Mouse (Mus musculus): ENCODE measurements around the gene Tdp2.

Tdp2 gene

DNA sequence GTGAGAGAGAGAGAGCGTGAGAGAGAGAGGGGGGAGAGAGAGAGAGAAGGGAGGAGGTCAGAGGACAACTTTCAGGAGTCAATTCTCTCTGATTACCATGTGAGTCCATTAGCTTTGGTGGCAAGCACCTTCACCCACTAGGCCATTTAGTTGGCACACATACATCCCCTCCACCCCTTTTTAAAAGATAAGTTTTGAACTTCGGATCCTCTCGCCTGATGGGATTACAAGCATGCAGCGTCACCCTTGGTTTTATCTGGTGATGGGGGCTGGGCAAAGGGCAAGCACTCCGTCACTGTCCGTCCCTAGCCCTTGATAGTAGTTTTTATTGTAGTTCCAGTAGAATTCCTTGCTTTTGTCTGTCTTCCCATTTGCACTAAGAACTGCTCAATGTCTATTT lies 48.7 kb downstream of the Tdp2 start:
- DNase-seq (ENCODE audit: low read depth): no peak

- DNase-seq (ENCODE audit: low read depth): no peak
Observed at GRCm38 (mm10) chr13:24880704-24881103, 49.2 kb downstream of the Tdp2 start.

GRCm38 (mm10) chr13:24882411-24882810 lies 50.9 kb downstream of the Tdp2 start:
- DNase-seq (ENCODE audit: low read depth): no peak

DNA sequence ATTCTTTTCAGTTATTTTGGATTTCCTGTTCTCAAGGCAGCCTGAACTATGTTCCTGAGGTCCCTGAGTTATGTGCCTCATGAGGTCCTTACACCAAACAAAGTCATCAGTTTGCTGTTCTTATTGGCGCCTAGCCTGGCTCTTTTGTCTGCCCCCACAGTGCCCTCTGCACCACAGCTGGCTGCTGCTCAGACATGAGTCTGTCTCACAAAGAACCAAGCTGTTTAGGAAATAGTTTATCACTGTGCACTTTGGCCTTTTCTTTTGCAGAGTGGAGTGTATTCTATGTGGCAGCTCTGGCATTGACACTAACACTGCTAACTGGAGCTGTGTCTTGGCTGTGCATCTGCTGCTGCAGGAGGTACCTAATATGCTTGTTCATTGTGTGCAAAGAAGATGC lies 58.1 kb downstream of the Tdp2 start:
- no peak for DNase-seq (ENCODE audit: low read depth)

Measured in 416B (cell line).